Mouse (Mus musculus): Measurements from ENCODE around the gene 4932438H23Rik.

4932438H23Rik gene

DNA sequence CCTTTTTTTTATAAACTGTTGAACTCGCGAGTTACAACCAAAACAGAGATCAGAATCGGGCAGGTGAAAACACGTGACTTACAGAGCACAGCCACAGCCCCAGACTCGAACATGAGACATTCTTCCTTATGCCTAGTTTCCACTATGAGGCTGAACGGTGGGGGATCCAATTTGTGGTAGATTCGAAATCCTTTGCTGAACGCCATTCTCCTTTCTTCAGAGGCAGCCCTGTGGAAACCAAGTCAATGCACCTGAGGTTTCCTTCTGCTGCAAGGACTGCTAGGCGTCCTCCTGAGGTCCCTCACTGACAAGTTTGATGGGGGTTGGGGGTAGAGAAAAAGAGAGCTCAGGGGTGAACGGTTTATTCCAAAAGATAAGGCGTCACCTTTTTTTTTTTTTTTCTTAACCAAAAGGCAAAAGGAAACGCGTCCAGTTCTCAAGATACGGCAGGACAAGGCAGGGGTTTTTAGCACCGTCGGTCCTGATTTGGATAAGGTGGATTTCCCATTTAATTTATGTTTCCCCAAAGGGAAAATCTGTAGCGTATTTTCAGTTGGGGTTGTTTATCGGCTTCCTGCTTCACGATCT is 84.9 kb downstream of the 4932438H23Rik start:
- DNase-seq (ENCODE audit: low spot score in 2 of 2): peak in 1 of 2 experiments; percentile 4

DNA sequence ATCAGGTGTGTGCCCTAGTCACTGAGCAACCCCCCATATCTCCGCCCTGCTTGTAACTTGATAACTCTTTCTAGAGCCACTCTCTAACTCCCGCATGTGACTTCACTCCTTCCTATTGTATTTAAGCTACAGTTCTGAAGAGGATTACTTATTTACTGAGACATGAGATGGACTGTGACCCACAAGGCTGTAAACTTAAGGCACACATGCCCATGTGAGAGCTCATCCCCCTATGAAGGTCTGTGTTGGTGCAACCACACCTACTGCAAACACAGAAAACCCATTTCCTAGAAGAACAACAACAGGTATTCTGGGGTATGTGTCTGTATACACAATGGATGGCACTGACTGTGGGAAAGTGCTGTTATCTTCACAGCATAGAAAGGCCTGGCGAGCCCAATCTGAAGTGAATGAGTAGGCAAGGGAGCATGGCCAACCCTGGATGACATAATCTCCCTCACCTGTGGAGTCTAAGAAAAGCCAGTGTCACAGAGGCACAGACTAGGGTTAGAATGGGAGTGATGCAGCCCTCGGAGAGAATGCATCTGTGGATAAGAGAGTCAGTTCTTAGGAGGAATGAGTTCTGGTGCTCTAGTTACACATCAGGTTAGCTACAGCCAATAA is 89.9 kb downstream of the 4932438H23Rik start:
- DNase-seq (ENCODE audit: low spot score in 2 of 2): no peak

All from cerebellum, postnatal 4 days (tissue).